Mouse (Mus musculus) ES-E14 (cell line): Measurements from ENCODE around the gene Aldh1a3.

Source experiments
- MAFK ChIP-seq: IDR thresholded peaks from 2 replicates; pipeline ENCODE4 v1.6.1; 2014; ENCODE audit warnings: mild to moderate bottlenecking, low read depth, low read length, inconsistent platforms; ENCODE audit not compliant: insufficient read depth
- ZNF384 ChIP-seq: IDR thresholded peaks from 2 replicates; pipeline ENCODE4 v1.6.1; 2012; ENCODE audit warnings: low read depth, low read length, inconsistent platforms

- TF ChIP-seq MAFK (no peak), ZNF384 (no peak)
Observed at GRCm38 (mm10) chr7:66463081-66463480, 35.8 kb upstream of the Aldh1a3 start.
